Mouse (Mus musculus) adrenal gland, postnatal 25 days (tissue): ENCODE measurements around the gene Ctbp1. TPM values are rescaled to one million over a fixed set of nuclear protein-coding genes. Genes with fewer than 3 reads are reported as not detected.
A peak's percentile ranks its signal among the peaks of the same experiment; 100 is the strongest.

Source experiments
- DNase-seq: peaks from one replicate; pipeline ENCODE4 v3.0.0; 2021; ENCODE audit warnings: mixed read lengths
- long read RNA-seq: library from polyadenylated mRNA; stranded (forward); transcript quantifications from one replicate; pipeline ENCODE4 v2.0.0, GENCODE M21; 2021
- total RNA-seq: library from RNA; stranded (reverse); gene quantifications from 2 replicates; pipeline ENCODE4 v1.2.3, GENCODE M21; 2021

The Ctbp1 gene
- total RNA-seq, result 222 and 223 TPM in 2 replicates
- long read RNA-seq, transcript Ctbp1-211 (10 exons, 2,436 nt), result minor isoform, 34 of 306 reads
- long read RNA-seq, transcript Ctbp1-201 (9 exons, 2,279 nt), result major isoform, 37 of 306 reads
- long read RNA-seq, partial matches to known transcripts, result 11 of 306 reads
- long read RNA-seq, other reads (novel, unspliced or antisense), result 223 of 306 reads

DNA sequence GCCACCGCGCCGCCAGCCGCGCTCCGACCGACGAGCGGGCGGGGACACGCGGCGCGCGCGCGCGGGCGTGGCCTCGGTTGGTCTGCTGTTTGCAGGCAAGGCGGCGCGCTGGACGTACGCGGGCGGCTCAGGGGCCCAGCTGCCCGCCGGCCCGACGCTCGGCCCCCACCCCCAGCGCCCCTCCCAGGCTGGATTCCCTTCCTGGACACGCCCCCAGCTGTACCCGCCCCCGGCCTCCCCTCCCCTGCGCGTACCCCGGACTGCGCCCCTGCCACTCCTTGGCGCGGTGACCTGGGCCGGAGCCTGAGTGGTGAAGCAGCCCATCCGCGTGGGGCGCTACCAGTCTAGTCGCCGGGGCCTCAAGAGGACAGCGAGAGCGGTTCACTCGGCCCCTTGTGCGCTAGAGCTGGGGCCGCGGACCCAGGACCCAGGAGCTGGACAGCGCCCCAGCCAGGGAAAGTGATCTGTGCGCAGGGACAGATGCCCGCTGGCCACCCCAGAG lies at the start of gene Ctbp1:
Ctbp1 (minus strand) TSS at position 42 of the 502 bp plus-strand sequence.
- peak; percentile 92 for DNase-seq

DNA sequence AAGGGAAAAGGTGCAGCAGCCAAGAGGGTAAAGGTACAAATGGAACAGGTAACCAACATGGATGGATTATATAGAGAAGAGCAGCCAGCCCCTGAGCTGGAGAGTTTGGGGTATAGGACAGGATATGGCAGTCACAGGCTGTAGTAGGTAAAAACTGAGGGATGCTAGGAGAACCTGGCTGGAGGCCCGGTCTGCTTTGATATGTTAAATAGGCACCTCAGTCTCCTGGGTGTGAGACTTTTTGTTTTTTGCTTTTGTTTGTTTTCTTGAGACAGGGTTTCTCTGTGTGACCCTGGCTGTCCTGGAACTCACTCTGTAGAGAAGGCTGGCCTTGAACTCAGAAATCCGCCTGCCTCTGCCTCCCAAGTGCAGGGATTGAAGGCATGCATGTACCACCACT lies 49.7 kb upstream of the Ctbp1 start:
- DNase-seq, result no peak

DNA sequence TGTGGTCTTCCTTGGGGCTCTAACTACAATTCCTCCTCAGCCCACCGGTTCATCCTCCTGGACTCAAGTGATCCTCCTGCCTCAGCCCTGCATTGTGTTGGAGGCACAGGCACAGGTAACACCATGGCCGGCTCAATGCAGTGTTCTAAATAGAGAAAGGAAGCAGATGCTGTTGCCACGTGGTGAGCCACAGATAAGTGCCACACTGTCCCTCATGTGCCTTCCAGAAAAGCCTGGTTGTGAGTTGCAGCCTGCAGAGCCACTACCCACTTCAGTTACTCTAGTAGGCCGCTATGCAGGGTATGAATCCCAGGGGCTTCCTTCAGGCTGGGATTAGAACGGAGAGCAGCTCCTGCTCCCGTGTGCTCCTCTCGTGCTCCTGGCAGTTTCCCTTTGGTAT lies 37.4 kb upstream of the Ctbp1 start:
- no peak for DNase-seq

DNA sequence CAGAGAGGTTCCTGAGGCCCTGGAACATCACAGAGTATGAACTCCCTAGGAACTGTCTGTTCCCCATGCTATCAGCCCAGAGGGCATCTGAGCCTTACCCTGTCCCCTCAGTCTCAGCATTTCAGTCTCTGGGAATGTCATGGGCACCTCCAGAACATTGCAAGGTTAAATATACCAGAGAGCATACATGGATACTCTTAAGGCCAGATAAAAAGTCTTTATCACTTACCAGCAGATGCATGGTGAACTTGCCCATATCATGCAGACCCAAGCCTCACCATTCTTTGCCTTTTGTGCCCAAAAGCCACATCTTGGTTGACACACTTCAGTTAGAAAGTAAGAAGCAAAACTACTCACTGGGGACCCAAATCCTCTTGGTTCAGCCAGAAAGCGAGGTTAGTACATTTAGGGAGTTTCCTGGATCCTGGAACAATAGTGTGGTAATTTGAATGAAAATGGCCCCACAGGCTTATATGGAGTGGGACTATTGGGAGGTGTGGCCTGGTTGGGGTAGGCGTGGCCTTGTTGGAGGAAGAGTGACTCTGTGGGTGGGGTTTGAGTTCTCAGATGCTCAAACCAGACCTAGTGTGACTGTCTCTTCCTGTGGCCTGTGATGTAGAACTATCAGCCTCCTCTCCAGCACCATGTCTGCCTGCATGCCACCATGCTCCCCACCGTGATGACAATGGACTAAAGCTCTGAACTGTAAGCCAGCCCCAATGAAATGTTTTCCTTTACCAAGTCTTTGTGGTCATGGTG lies 36.1 kb upstream of the Ctbp1 start:
- DNase-seq, result no peak

DNA sequence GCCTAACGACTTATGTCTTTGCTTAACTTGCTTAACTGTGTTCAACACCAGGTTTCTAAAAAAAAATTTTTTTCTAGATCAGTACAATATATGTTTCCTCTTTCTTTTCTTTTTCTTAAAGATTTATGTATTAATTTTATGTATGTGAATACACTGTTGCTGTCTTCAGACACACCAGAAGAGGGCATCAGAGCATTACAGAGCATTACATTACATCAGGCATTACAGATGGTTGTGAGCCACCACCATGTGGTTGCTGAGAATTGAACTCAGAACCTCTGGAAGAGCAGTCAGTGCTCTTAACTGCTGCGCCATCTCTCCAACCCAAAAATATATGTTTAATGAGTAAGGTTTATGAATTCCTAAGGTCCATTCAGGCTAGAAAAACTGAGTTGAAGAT lies 27.0 kb upstream of the Ctbp1 start:
- no peak for DNase-seq

DNA sequence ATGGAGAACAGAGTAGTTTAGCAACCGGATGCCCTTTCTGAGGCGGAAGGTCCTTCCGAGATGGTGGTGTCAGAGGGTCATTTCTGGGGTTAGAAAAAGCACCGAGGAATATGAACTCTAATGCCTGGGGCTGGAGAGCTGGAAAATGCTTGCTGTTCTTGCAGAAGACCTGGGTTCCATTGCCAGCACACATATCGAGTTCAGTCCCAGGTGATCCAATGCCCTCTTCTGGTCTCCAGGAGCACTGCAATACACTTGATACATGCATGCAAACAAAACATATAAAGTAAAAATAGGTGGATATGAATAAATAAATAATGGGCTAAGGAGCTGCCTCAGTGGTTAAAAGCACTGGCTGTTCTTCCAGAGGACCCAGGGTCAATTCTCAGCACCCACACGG lies 22.4 kb upstream of the Ctbp1 start:
- DNase-seq, result no peak

DNA sequence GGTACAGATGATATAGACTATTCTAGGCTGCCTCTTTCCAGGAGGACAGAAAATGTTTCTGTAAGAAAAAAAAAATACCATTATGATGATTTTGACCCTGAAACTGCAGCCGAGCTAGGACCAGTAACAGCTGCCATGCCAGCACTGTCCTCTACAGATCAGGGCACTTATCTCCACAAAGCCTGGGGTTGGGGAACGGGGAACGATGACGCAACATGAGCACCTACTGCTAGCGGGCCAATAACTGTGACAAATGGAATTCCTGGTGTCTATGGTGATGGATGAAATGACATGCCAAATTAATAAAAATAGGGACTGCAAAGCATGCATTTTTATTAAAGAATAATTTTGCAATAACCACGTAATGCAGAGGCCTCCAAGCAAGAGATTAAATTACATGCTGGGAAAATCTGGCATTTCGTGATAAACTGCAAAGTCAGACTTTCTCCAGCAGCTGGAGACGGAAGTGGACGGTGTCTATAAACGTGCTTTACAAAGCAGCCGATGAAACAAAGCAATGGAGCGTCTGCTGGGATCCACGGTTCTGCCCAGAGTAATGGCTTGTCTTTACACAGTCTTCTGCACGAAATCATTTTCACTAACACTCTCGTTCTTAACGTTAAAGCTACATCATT lies 19.1 kb upstream of the Ctbp1 start:
- DNase-seq, result no peak

DNA sequence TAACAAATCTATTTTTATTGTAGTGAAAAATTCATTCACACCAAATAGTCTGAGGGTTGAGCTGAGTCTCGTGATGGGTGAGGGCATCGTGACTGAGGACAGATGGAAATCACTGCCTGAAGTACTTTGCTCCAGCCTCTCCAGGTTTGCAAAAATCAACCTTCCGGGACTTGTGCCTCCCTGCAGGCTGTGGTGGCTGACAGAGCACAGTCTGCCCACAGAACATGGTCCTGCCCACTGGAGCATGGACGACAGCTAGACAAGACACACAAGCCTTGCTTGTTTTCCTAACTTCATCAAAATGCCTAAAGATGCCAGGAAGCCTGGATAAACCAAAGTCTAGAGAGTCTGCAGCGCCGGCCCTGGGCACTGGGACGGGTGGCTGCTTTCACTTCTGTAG lies 9.2 kb upstream of the Ctbp1 start:
- DNase-seq, result no peak

DNA sequence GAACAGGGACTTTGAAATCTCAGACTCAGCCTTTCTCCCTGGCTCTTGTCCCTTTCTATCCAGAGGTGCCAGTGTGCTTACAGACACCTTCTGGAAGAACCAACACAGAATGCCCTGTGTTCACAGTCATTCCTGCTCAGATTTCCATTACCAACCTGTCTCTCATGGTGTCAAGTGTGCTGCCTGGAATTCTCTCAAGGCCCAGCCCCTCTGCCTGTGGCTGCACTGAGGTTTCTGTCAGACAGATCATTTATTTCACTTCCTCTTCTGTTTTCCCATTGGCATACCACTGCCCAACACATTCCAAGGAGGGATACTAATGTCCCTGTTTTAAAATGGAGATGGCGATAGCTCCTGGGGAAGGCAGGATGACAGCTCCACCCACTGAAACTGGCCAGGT lies 6.6 kb upstream of the Ctbp1 start:
- DNase-seq, result no peak

DNA sequence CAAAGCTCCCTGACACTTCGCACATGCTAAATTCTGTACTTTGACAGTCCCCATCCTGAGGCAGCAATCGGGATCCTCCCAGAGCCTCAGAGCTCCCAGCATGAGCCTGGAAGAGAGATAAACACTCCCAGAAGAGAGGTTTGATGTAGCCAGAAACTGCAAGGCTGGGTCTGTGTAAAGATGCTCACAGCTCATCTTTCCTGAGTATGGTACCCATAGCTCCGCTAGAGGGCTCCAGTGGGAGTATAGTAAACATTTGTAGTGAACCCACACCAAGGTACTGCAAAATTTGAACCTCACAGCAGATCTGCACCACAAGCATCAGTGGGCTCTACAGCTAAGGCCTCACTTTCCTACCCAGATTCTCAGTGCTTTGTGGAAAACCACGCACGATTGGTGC lies 4.2 kb upstream of the Ctbp1 start:
- DNase-seq, result no peak

DNA sequence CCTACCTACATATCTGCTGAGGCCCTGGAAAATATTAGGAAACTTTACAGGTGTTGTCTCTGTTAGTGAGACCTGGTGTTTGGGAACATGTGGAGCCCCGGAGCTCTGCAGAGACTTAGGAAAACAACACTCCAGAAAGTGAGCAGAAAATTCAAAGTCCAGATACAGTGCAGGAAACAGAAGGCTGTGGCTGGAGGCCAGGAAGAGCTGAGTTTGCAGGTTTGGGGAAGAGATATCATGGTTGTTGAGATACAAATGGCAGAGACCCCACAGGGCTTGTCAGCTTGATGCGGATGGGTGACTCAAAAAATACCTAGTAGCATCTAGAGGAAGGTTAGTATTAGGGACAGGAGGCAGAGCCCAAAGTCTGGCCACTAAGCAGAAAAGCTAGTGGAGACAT lies 2.5 kb upstream of the Ctbp1 start:
- no peak for DNase-seq

DNA sequence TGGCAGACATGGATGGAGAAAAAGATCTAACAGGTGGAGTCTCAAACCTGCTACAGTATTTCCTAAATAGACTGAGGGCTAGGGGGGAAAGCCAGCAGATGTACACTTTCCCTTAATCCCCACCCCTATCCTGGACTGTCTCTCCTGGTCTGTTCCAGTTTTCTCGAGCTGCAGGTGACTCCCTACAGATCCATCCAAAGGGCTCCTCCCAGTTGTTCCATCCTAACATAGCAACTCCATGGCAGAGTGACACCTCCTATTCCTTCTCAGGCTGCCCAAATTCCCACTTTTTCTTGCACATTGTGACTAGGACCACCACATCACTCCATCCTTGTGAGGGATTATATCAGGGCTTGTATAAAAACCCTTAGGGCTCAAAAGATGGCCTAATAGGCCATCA lies 960 bp upstream of the Ctbp1 start:
- no peak for DNase-seq

DNA sequence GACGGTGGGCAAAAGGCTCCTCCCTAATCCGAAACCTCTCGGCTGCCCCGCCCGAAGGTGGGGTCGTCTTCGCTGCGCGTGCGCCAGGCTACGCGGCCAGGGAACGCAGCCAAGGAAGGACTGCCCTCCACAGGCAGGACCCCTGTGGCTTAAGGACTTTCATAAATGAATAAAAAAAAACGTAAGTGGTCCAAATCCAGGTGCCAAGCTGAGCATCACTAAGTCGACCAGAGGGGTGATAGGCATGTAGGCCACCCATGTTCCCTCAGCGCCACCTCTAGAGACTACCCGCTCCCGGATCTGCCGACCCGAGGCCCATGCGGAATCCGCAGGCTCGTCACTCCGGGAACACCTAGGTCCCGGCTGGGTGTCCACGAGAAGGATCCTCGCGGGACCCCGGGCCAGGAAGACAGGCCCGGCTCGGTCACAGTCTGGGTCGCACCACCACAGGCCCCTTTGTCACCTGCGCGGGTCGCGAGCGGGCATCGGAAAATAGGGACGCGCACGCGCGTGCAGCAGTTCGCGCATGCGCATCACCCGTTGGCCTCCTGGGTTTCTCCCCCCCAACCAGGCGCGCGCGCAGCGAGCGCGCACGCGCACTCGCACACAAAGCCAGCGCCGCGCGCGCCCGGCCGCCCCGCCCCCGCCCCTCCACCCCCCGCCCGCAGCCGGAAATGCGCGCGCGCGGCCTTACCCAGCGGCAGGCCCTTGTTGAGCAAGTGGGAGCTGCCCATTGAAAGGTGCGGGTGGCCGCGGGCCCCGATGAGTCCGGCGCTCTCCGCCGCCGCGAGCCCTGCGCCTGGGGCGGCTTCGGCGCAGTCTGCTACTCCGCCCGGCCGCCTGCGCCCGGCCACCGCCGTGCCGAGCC lies 475 bp downstream of the Ctbp1 start:
- peak; percentile 91 for DNase-seq

DNA sequence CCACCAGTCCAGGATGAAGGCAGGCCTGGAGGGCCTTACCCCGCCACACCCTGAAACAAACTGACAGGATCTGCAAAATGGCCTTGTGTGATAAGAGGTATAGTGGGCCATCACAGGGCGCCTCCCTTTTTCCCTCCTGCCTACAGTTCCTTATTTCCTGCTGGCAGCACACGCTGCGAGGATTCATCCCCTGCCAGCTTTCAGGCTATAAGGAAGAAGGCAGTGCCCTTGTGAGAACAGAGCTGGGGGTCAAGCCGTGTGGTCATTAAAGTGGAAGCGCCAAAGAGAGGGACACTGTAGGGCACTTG lies 1.1 kb downstream of the Ctbp1 start:
- DNase-seq, result no peak

DNA sequence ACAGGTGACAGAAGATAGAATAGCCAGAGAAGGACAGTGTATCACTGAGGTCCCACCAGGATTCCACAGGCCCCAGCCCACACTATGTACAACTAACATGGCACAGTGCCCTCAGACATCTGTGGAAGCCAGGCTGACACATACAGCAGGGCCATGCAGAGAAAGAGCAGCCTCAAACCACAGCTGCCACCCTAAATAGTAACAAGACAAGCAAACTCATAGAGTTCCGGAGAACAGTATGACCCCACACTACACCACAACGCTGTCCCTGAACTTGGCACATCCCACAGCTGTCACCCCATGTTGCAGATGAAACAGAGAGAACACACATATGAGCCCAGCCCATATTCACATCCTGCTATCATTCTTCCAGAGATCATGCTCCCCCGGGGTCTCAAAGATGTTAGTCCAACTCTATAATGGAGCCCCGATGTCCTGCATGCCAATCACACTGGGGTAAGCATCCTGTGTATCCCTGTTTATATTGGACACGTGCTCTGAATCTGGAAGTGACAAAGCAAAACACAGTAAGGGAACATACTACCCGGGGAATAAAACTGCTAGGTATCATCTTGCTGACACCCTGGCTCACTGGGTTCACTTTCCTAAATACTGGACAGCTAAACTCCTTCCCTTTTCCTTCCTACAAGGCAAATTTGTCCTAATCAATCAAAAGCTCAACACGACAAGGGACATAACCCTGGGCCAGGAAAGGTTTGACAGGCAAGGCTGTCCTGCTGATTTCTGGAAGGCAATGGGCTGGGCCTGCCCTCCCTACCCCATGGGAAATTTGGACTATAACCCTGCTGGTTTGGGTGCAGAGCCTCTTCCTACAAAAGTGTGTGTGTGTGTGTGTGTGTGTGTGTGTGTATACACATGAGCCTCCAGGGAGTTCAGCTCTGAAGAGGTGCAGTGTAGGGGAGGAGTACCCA lies 1.7 kb downstream of the Ctbp1 start:
- DNase-seq, result no peak

DNA sequence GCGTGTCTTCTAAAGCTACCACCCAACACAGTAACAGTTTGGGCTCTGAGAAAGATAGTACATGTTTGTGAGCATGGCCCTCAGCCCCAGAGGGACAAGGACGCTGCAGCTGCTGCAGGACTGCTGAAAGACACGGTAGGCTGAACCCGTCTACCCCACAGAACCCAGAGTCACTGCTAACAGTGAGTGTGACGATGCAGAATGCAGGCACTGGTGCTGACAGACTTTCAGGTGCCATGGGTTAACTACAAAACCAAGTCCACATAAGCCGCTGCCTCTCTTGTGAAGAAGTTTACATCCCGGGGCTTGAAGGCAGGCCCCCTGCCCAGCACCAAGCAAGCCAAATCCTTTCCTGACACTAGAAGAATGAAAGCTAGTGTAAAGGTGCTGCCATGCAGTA lies 2.6 kb downstream of the Ctbp1 start:
- no peak for DNase-seq

DNA sequence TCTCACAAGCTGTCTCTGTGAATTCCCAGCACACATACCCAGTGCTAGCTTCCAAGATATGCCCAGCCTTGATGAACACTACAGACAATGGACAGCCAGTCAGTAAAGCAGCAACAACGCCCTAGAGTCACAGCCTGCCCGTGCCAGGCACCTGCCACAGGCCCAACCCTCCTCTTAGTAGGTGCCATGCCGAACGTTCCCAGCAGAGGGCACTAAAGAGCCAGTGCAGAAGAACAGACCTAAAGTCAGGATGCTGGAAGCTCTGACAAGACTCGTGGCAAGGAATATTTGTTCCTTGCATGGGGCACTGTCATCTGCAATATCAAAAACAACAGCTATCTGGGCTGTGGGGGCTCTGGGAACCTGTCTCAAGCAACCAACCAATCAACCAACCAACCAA lies 4.2 kb downstream of the Ctbp1 start:
- peak; percentile 83 for DNase-seq

DNA sequence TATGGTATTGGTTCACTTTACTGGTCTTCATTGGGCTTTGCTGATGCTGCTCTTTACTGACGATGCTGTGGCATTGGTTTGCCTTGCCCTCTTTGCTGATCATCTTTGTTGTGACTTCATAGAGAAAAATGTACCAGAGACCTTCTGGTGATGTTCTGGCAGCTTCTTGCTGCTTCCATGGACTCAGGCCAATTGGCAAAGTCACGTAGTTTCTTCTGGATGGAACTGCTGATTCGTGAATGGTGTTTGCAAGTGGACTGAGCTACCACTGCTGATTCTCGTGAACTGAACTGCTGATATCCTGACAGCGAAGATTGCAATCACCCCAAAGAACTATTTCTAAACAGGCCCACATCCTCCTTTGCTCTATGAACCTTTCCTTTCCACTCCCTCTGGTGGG lies 20.4 kb downstream of the Ctbp1 start:
- DNase-seq, result no peak

DNA sequence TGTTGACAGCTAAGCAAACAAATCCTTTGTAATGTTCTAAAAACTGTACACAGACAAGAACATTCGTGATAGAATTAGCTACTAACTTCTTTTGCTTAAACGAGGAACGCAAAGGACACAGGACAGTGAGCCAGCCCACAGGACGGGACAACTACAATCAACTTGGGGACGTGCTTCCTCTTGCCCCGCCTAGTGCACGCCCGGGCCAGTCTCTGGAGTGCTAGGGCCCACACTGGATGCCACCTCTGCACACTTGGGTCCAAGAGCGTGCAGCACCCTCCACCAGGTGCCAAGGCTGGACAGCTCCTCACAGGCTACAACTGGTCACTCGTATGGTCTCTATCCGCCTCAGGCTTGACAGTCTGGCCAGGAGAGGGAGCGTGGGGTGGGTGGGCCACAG lies 26.6 kb downstream of the Ctbp1 start:
- no peak for DNase-seq

DNA sequence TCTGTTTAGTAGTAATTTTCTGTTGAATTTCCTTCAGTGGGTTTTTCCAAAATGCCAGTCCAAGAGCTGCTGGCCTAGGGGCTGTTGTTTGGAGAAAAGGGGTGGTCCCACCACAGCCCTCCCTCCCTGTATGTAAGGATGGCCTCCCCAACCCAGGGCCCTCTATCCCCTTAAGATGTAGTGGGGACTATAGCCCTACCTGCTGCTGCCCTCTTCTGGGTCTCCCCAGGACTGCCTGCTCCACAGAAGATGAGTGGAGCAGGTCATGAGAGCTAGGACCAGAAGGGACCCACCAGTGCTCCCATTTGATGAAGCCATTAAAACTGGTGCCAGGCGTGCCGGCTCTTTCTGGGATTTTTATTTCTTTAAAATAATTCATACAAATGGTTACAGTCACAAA lies 27.4 kb downstream of the Ctbp1 start:
- no peak for DNase-seq

DNA sequence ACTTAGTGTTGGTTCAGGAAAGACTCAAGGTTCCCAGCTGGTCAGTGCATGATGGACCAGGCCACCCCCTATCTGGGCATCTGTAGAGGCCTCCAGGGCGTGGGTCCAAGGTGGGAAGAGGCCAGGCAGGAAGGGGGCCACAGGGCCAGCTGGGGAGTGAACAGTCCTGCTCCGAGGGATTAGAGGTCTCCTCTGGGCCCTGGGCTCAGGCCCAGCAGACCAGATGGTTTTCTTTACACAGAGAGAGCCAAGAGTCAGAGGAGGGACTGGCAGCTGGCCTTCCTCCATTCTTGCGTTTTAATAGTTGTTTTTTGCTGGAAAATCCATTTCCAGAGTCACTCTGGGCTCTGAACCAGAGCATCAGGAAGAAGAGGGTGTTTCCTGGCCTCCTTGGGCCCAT lies 29.1 kb downstream of the Ctbp1 start:
- peak; percentile 23 for DNase-seq
